Mouse (Mus musculus): ENCODE results near the gene Treml2. TPM values are rescaled to one million over a fixed set of nuclear protein-coding genes. Genes with fewer than 3 reads are reported as not detected.

Treml2 gene
- polyA plus RNA-seq, 1 experiment from 2014 or later, result 0.18 TPM

DNA sequence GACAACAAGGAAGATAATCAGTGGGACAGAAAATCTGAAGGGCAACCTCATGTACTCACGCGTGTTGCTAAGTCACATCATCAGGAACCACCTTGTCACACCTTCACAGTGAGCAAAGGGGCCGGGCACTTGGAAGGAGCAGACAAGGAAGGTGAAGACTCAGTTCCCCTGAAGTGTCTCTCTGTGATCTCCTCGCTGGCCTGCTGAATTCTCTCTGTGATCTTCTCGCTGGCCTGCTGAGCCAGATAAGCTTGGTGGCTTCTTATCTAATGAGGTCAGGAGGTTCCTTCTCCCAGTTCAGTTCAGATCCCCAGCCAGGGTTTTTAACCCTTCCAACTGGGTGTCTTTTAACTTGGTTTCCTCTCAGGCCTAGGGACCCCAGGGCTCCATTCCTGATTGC lies 27.1 kb upstream of the Treml2 start:
- no peak overlapping the region for H3K9ac ChIP-seq
- WGBS, result 71% methylated on average over 5 of the region's 5 CpGs
- no peaks in the 10 kb centered on the region for H3K27me3 ChIP-seq
- no peak overlapping the region for H3K27ac ChIP-seq
- no peak for ATAC-seq (ENCODE audit: insufficient number of reproducible peaks, low FRiP score, low TSS enrichment, low read depth)
- no peak overlapping the region for H3K4me2 ChIP-seq
- H3K4me1 ChIP-seq, result no peaks in the 10 kb centered on the region
- no peaks in the 10 kb centered on the region for H3K36me3 ChIP-seq
- no peak overlapping the region for H3K4me3 ChIP-seq
- H3K9me3 ChIP-seq, result no peaks in the 10 kb centered on the region

DNA sequence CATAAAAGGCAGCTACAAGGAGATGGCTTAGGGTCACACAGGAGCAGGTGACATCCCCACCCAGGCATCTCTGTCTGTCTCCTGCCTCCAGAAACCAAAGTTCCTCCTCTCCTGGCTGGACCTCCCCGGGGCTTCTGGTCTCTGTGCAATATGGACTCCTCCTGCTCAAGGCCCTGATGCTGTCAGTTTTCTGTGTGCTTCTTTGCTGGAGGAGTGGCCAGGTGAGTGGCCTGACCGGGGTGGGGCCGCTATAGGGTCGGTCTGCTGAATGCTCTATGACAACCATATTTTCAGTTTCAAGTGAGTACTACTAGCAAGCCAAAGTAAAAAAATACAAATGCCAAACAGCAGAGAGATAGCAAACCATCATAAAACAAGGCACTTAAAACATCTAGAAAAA lies 26.7 kb upstream of the Treml2 start:
- H3K27me3 ChIP-seq, result no peaks in the 10 kb centered on the region
- 90% methylated on average over 4 of the region's 4 CpGs for WGBS

GRCm38 (mm10) chr17:48274098-48274497 lies 25.2 kb upstream of the Treml2 start:
- Histone ChIP-seq H3K9ac (no peak overlapping the region), H3K4me1 (no peaks in the 10 kb centered on the region), H3K36me3 (no peaks in the 10 kb centered on the region), H3K4me3 (no peak overlapping the region), H3K9me3 (no peaks in the 10 kb centered on the region), H3K27me3 (no peaks in the 10 kb centered on the region), H3K4me2 (no peak overlapping the region), H3K27ac (no peak overlapping the region)
- WGBS, result 74% methylated on average over 4 of the region's 4 CpGs
- no peak for ATAC-seq (ENCODE audit: insufficient number of reproducible peaks, low FRiP score, low TSS enrichment, low read depth)

More for the DNA sequence above, 26.7 kb upstream of the Treml2 start:
- no peak overlapping the region for H3K4me2 ChIP-seq
- H3K4me1 ChIP-seq, result no peaks in the 10 kb centered on the region
- no peaks in the 10 kb centered on the region for H3K36me3 ChIP-seq
- ATAC-seq (ENCODE audit: insufficient number of reproducible peaks, low FRiP score, low TSS enrichment, low read depth), result no peak
- H3K27ac ChIP-seq, result no peak overlapping the region
- no peak overlapping the region for H3K9ac ChIP-seq
- H3K4me3 ChIP-seq, result no peak overlapping the region
- H3K9me3 ChIP-seq, result no peaks in the 10 kb centered on the region

- no peak for ATAC-seq (ENCODE audit: insufficient number of reproducible peaks, low FRiP score, low TSS enrichment, low read depth)
- Histone ChIP-seq H3K9me3 (no peaks in the 10 kb centered on the region), H3K27ac (no peak overlapping the region), H3K4me1 (no peaks in the 10 kb centered on the region), H3K4me2 (no peak overlapping the region), H3K36me3 (no peaks in the 10 kb centered on the region), H3K4me3 (no peak overlapping the region), H3K9ac (no peak overlapping the region), H3K27me3 (no peaks in the 10 kb centered on the region)
- 35% methylated on average over 6 of the region's 6 CpGs for WGBS
Observed at GRCm38 (mm10) chr17:48274885-48275284, 24.4 kb upstream of the Treml2 start.

- Histone ChIP-seq H3K36me3 (no peaks in the 10 kb centered on the region), H3K9ac (no peak overlapping the region), H3K27ac (no peak overlapping the region), H3K4me3 (no peak overlapping the region), H3K27me3 (no peaks in the 10 kb centered on the region), H3K4me1 (no peaks in the 10 kb centered on the region), H3K4me2 (no peak overlapping the region), H3K9me3 (no peaks in the 10 kb centered on the region)
- ATAC-seq (ENCODE audit: insufficient number of reproducible peaks, low FRiP score, low TSS enrichment, low read depth), result no peak
- WGBS, result 62% methylated on average over 7 of the region's 7 CpGs
Observed at GRCm38 (mm10) chr17:48275736-48276135, 23.6 kb upstream of the Treml2 start.

- Histone ChIP-seq H3K4me3 (no peak overlapping the region), H3K9ac (no peak overlapping the region)
Observed at GRCm38 (mm10) chr17:48278381-48278780, 20.9 kb upstream of the Treml2 start.

DNA sequence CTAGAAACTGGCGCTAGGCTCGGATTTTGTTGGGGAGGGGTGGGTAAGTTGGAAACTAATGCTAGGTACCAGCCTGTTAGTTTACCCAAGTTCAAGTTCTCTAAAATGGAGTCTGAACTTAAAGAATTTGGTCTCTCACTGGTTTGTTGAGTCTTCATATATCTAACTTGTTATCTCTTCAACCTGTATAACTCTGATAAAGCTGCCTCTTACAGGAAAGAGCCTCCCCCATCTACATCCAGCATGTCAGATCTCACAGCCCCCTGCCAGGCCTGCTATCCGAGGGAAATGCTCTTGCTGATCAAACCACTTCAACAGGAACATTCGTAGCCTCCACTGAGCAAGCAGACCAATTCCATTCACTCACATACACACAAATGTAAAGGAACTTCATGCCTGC lies 20.3 kb upstream of the Treml2 start:
- Histone ChIP-seq H3K4me1 (peaks cover 9% of the 10 kb centered on the region; the same call in 1 of the 2 replicates), H3K27me3 (no peaks in the 10 kb centered on the region), H3K9me3 (no peaks in the 10 kb centered on the region), H3K27ac (no peak overlapping the region), H3K36me3 (no peaks in the 10 kb centered on the region), H3K4me2 (no peak overlapping the region), H3K9ac (no peak overlapping the region), H3K4me3 (no peak overlapping the region)
- no peak for ATAC-seq (ENCODE audit: insufficient number of reproducible peaks, low FRiP score, low TSS enrichment, low read depth)
- 78% methylated on average over 4 of the region's 4 CpGs for WGBS

More at GRCm38 (mm10) chr17:48278381-48278780, 20.9 kb upstream of the Treml2 start:
- Histone ChIP-seq H3K27me3 (no peaks in the 10 kb centered on the region), H3K4me1 (peaks cover 9% of the 10 kb centered on the region; the same call in 1 of the 2 replicates), H3K4me2 (no peak overlapping the region), H3K36me3 (no peaks in the 10 kb centered on the region), H3K27ac (no peak overlapping the region), H3K9me3 (no peaks in the 10 kb centered on the region)
- no peak for ATAC-seq (ENCODE audit: insufficient number of reproducible peaks, low FRiP score, low TSS enrichment, low read depth)

DNA sequence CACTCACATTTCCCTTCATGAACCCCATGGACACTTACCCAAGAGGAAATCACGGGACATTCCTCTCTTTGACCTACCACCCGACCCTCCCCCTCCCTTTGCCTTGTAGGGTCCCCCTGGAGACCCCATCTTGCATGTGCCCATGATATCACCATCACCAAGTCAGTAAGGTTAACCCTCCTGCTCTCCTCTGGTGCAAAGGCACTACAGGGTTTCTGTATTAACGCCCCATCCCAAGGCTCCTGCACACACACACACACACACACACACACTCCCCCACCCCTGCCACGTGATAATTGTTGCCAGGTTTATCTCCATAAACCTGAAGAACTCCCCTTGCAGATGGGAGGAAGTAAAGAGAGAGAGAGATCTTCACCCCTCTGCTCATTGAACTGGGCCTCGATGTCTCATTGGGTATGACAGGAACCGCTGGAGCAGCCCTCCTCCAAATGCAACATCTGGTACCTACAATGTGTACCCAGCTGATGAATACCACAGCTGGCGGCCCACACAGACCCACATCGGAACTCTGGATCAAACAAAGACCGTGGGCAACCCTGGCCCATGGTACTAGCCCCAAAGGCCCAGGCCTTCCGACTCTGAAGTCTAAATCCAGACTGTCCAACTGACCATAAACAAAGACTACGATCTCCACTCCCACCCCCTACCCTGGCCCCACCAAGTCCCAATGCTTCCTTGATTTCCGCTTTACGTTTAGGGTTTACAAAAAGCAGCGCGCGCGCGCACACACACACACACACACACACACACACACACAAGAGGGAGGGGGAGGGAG lies 18.2 kb upstream of the Treml2 start:
- ATAC-seq (ENCODE audit: insufficient number of reproducible peaks, low FRiP score, low TSS enrichment, low read depth), result no peak
- Histone ChIP-seq H3K4me1 (peaks cover 9% of the 10 kb centered on the region; the same call in 1 of the 2 replicates), H3K4me2 (peak overlapping the region; percentile 38), H3K27ac (no peak overlapping the region), H3K9ac (0 out of 2 replicates have a peak overlapping the region, but pooled peaks have one; percentile 7), H3K4me3 (peak overlapping the region; percentile 27), H3K27me3 (no peaks in the 10 kb centered on the region), H3K36me3 (no peaks in the 10 kb centered on the region), H3K9me3 (no peaks in the 10 kb centered on the region)
- 30% methylated on average over 18 of the region's 18 CpGs for WGBS

DNA sequence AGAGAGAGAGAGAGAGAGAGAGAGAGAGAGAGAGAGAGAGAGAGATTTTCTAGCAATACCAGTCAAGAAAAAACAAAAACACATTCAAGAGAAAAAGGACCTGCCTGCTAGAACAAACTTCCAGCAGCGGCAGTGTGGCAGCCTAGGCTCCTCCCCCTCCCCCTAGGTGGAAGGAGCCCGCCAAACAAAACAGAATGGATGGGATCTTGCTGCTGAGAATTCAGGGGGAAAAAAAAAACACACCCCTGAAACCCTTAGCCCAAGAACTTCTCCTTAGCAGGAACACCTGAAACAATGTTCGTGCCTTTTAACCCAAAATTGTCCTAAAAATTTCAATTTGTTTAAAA lies 17.6 kb upstream of the Treml2 start:
- Histone ChIP-seq H3K27ac (no peak overlapping the region), H3K9ac (no peak overlapping the region)
- no peak for ATAC-seq (ENCODE audit: insufficient number of reproducible peaks, low FRiP score, low TSS enrichment, low read depth)

GRCm38 (mm10) chr17:48286765-48287164 lies 12.5 kb upstream of the Treml2 start:
- Histone ChIP-seq H3K4me3 (no peak overlapping the region), H3K9me3 (no peaks in the 10 kb centered on the region), H3K27me3 (no peaks in the 10 kb centered on the region), H3K4me2 (no peak overlapping the region), H3K9ac (no peak overlapping the region), H3K27ac (no peak overlapping the region), H3K4me1 (peaks cover under 1% of the 10 kb centered on the region; the same call in 1 of the 2 replicates), H3K36me3 (no peaks in the 10 kb centered on the region)
- 54% methylated on average over 1 of the region's 1 CpGs for WGBS
- no peak for ATAC-seq (ENCODE audit: insufficient number of reproducible peaks, low FRiP score, low TSS enrichment, low read depth)

More for the DNA sequence above, 17.6 kb upstream of the Treml2 start:
- Histone ChIP-seq H3K9me3 (no peaks in the 10 kb centered on the region), H3K4me2 (peak overlapping the region; percentile 38), H3K27me3 (no peaks in the 10 kb centered on the region), H3K4me3 (peak overlapping the region; percentile 27), H3K4me1 (peaks cover 9% of the 10 kb centered on the region; the same call in 1 of the 2 replicates), H3K36me3 (no peaks in the 10 kb centered on the region)
- WGBS, result 3% methylated on average over 3 of the region's 3 CpGs

GRCm38 (mm10) chr17:48287276-48287675 lies 12.0 kb upstream of the Treml2 start:
- Histone ChIP-seq H3K4me2 (no peak overlapping the region), H3K4me3 (no peak overlapping the region), H3K9ac (no peak overlapping the region), H3K9me3 (no peaks in the 10 kb centered on the region), H3K36me3 (no peaks in the 10 kb centered on the region), H3K27me3 (no peaks in the 10 kb centered on the region), H3K4me1 (no peaks in the 10 kb centered on the region), H3K27ac (no peak overlapping the region)
- no peak for ATAC-seq (ENCODE audit: insufficient number of reproducible peaks, low FRiP score, low TSS enrichment, low read depth)
- WGBS, result 65% methylated on average over 2 of the region's 2 CpGs

- no peaks in the 10 kb centered on the region for H3K9me3 ChIP-seq
- H3K27ac ChIP-seq, result no peak overlapping the region
- ATAC-seq (ENCODE audit: insufficient number of reproducible peaks, low FRiP score, low TSS enrichment, low read depth), result no peak
- H3K27me3 ChIP-seq, result no peaks in the 10 kb centered on the region
- no peak overlapping the region for H3K4me2 ChIP-seq
- H3K4me1 ChIP-seq, result no peaks in the 10 kb centered on the region
- no peaks in the 10 kb centered on the region for H3K36me3 ChIP-seq
- 82% methylated on average over 5 of the region's 5 CpGs for WGBS
- H3K4me3 ChIP-seq, result no peak overlapping the region
- no peak overlapping the region for H3K9ac ChIP-seq
Observed at GRCm38 (mm10) chr17:48293500-48294194, 5.7 kb upstream of the Treml2 start.

Measured in limb, embryonic 15.5 days (tissue).